Mouse (Mus musculus) adipocyte (in vitro differentiated cells): ENCODE measurements around the gene Gpr179.
A peak's percentile ranks its signal among the peaks of the same experiment; 100 is the strongest.

Experiments
- DNase-seq: peaks from one replicate; pipeline ENCODE4 v3.0.0-alpha.2; 2016; ENCODE audit warnings: low spot score

Gene Gpr179

DNA sequence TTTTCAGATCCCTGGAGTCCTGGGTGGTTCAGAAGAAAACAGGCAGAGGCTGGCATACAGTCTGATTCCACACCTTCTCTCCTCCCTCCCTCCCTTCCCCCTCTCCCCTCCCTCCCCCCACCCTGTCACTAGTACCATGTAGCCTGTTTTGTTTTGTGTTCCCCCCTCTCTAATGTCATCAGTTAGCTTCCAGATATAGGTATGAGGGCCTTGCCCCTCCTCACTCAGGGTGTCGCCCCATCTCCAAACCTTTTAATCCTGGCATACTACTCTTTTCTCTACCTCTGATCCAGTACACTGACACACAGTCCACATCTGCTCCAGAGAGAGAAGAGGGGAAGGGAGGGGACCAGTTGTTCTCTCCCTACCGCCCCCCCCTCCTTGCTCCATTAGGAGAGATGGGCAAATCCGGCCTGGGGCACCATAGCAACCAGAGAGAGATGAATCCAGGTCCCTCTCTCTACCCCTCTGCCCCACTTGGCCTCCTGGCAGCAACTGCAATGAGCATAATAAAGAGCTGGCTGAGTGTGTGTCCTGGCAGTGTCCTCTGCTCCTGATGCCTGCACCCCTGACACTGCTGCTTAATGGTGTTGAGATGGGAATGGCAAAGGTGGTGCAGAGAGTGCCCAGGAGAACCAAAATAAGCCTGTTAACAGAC, at the start of gene Gpr179:
Gene Gpr179 (minus strand): TSS at position 51 of the 658 bp plus-strand sequence.
- peak; percentile 46 for DNase-seq

DNA sequence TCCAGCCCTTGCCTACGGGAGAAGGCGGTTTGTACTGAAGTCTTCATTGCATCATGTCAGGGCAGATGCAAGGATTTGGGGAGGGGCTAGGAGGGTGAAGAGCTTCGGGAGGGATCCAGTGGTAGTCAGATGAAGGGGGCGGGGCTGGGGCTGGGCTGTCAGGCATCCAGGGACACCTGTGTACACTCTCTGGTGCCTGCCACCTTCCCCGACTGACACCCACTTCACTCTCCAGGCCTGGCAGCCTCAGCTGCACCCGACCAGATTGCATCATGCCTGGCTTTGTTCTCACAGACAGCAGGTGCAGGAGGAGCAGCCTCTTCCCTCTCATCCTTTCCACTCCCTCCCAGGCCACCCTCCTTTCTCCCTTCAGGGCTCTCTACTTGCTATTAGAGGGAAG, 49.2 kb upstream of the Gpr179 start:
- DNase-seq: no peak

DNA sequence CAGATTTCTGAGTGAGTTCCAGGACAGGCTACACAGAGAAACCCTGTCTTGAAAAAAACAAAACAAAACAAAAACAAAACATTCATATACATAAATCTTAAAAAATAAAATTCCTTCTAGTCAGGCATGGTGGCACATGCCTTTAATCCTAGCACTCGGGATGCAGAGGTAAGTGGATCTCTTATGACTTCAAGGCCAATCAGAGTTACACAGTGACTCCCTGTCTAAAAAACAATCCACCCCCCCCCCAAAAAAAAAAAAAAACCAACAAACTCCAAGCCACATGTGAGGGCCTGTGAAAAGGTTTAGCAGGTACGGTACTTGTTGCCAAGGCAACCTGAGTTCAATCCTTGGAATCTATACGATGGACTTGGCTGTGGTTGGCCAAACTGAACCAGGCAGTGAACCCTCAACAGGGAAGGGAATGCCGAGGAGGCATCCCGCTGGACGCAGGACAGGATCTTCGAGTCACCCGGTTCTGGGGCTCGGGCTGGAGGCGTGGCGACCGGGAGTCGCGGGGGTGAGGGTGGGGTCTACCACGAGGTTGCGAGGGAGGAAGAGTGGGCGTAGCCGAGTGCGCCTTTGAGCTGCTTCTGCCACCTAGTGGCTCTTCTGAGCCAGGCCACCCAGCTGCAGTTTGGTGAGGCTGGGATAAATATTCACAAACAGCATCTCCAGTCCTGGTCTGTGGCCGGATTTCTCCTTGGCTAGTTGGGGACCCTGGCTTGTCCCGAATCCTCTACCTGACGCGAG, 48.3 kb upstream of the Gpr179 start:
- DNase-seq: peak; percentile 74

DNA sequence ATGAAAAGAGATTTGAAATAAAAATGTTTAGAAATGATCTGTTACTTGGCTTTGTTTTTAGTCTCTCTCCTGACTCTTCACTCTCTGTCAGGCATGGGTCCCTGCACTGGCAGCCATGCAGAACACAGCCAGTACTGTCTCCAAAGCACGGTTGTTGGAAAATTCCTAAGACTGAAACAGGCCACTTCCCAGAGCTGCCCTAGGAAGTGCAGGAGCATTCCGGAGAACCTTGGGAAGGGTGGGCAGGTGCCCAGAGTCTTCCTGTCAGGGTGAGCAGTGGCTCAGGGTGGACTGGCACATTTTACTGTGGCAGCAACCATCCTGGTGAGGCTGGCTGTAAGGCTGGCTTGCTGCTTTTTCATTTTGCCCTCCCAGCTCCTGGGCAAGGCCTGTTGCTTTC, 46.6 kb upstream of the Gpr179 start:
- no peak for DNase-seq

DNA sequence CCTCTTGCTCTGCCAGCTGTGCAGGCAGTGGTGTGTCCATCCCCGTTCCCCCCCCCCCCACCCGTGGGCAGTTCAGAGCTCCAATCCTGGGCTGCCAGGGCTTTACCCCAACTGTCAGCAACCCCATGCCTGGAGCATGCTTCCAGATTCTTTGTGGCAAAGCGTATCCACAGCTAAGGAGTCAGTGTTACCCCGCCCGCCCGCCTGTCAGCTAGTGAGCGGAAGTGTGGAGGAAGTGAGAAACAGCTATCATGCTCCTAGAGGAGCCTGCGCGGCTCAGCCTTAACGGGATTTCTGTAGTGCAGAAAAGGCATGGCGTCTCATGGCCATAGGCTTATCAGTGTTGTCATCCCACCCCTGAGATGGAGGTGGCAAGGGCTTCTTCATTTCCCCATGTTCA, 42.3 kb upstream of the Gpr179 start:
- no peak for DNase-seq

DNA sequence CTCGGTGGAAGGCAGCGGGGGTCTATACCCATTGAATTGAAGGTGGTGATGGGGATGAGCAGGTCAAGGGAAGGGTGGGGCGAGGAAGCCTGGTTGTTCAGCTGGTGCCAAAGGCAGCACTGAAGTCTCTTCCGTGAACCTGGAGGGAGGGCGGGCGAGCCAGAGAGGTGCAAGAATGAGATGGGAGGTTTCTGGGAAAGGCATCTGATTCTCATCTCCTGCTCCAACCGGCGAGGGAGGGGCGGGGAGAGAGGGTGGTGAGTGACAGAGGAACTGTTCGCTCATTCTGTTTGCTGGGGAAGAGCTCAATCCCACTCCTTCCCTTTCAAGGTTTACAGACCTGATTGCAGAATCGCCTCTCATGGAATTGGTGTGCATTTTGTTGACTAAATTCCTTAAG, 41.8 kb upstream of the Gpr179 start:
- DNase-seq: no peak

DNA sequence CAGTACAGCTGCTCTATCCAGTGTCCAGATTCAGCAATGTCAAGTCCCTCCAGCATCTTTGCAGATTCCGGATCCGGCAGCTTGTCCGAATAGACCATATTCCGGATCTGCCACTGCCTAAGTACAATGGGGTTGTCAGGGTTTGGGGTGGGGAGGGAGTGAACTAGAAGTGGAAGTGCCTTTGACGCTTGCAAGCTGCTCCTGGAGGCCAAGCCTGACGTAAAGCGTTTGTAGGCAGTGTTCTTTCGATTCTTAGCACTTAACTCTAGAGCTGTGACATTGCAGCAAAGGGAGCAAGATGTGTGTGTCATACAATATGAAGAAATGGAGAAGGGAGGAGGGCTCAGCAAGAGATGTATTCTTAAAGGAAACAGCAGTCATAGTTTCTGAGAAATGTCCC, 37.2 kb upstream of the Gpr179 start:
- no peak for DNase-seq

DNA sequence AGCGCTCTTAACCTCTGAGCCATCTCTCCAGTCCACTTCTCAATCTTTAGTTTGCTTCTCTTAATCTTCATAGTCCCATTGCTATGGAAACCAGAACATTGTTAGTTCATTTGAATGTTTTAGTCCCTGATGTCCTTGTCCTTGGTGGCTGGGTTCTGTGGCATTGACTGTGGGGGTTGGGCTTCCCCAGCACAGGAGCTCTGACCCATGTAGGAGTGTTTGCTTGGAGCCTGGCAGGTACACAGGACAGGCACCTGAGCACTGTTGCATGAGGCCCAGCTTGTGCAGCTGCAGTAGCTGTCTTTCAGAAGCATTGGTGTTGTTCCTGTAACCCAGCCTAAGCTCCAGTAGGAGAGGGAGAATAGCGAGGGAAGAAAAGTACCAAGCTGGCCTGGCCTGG, 35.9 kb upstream of the Gpr179 start:
- DNase-seq: no peak

DNA sequence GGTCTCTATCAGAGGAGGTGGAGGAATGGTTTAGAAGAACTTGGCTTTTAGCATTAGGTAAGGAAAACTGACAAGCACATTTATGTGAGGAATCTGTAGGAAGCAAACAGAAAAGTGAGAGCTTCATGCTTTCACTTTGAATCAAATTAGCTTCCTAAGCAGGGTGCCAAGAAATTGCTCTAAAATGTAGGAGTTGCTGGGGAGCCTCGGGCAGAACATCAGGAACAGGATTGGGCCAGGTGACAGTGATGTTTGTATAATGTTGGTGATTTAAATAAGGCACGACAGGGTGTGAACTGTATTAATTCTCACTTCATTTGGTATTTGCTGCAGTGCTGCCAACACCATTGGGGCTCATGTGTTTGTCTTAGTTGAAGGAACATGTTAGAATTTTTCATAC, 31.9 kb upstream of the Gpr179 start:
- DNase-seq: no peak

DNA sequence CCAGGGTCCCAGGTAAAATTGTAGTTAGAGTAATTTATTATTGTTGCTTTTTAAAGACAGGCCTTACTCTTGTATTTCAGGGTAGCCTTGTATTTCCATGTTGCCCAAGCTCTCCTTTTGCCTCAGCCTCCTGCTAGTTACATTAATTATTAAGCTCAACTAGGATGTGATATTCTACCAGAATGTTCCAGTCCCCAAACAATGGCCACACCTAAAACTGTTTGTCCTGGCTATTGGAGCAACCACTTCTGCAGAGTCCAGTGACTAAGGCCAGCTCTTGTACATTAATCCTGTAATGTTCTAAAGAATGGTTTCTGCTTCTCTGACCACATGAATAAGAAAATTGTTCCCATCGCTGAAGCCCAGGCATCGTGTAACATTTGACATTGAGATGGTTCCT, 31.1 kb upstream of the Gpr179 start:
- DNase-seq: no peak

DNA sequence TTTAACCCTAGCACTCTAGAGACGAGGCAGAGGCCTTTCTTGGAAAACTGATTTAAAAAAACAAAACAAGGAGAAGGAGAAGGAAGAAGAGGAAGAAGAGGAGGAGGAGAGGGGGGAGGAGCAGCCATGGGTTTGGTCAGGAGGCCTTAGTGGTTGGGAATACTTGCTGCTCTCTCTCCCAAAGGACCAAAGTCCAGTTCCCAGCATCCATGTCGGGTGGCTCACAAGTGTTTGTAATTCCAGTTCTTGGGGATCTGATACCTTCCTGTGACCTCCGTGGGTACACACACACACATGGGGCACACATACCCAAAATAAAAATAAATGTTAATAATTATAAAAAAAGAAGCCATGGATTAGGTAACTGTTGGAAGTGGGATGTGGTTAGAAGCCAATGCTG, 28.2 kb upstream of the Gpr179 start:
- no peak for DNase-seq

DNA sequence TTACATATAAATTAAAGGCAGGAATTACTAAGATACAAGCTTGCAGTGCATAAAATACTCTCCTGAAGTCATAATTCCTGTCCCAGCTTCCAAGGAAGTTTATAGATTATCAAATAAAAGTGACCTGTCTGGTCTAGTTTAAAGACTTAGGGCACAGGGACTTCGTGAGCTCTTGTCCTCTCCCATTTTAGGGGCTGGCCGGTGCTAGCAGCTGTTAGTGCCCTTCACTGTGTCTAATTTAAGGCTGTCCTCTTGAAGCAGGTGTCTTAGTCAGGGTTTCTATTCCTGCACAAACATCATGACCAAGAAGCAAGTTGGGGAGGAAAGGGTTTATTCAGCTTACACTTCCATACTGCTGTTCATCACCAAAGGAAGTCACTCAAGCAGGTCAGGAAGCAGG, 21.5 kb upstream of the Gpr179 start:
- DNase-seq: no peak

DNA sequence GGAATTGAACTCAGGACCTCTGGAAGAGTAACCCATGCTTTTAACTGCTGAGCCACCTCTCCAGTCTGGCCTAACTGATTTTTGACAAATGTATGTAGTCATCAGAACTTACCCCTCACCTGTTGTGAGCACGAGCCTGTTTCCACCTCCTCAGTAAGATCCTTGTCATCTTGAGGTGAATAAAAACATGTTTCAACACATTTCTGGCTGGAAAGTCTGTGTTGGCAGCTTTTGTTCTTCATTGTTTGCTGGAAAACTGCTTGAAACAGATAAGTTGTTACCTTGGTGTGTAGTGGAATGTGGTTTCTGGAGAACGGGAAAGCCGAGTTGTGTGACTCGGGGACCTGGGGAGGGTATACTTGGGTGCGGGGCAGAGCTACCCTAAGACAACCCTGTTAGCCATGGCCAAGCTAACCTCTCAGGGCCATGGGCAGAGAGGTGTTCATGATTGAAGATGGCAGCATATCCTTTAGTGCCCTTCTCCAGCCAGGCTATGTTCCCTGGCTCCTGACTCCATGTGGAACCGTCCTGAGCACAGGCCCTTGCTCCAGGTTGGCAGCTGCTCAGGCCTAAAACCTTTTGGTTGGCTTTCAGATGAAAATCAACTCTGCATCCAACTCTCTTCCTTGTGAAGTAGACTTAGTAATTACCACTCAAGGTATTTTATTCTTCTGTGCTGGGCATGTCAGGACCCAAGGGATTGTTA, 20.4 kb upstream of the Gpr179 start:
- no peak for DNase-seq

DNA sequence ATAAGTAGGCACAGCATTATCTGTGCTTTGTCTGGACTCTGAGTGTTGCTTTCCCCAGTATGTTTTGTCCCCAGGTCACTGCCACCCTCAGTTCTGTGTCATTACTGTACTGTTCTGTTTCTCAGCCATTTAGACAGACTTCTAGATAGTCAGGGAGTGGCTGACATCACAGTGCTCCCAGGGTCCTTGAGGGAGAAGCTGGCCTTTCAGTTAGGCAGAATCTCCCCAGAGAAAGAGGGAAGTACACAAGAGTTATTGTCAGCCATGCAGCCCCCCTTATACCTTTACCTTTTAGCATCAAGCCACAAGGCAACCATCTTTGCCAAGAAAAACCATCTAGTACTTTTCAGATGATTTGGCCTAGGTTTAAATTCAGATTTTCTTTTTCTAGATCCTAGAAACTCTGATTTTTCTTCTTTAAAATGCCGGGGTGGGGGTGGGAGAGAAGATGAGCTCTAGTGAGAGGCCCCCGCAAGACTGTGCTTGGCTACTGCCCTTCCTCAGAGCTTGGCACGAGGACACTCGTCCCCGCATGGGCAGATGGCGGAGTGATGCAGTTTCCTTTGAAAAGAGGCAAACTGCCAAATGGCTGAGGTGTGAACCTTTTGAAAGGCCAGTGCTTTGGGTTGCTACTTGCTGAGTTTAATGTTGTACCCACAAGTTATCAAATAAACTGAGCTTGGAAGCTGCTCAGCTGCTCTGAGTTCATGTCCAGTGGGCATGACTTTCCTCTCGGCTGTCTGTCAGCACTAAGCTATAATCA, 18.6 kb upstream of the Gpr179 start:
- DNase-seq: no peak

DNA sequence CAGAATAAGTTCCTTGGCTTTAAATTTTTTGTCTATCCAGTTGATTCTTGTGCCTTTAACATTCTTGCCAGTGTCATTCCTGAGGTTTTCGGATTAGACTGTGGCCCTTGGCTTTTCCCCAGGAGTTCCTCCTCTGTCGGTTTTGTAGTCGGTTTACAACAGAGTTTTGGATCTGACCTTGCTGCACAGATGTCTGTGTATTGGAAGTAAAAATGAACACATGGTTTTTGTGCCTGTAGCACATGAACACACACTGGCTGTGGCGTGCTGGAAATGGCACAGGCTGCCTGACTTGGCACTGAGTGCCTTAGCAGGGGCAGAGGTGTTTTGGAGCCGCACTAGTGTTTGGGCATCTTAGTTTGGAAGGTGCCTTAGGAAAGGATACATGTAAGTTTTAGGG, 16.6 kb upstream of the Gpr179 start:
- no peak for DNase-seq

DNA sequence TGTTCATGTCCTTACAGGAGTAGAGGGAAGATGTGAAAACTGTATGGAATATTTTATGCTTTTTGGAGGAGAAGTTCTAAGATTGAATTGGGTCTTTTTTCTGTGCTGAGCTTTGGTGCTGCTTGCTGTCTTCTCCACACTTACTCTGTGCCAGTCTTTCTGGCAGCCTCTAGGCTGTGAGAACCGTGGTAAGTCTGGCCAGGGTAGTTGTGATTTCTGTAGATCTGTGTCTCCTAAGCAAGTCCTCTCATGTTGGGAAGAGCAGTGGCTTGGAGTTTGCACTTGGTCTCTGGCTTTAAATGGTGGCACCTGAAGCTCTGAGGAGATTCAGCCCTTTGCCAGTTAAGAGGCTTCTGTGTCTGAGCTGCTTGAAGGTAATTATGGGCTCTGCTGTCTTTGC, 13.7 kb upstream of the Gpr179 start:
- no peak for DNase-seq

DNA sequence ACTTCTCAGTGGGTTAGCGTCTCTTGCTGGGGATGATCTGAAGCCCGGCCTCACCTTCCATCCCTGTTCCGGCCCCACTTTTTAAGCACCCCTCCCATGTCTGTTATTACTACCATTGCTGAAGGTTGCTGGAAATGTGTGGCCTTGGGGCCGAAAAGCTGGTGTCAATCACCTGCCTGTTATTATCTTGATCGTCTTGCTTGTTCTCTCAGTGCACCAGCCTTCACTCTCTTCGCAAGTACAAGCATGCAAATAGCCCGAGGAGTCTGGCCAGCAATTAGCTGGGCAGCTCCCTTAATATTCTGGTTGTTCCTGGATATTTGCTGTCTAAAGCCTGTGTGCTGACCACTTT, 11.7 kb upstream of the Gpr179 start:
- DNase-seq: peak; percentile 38

DNA sequence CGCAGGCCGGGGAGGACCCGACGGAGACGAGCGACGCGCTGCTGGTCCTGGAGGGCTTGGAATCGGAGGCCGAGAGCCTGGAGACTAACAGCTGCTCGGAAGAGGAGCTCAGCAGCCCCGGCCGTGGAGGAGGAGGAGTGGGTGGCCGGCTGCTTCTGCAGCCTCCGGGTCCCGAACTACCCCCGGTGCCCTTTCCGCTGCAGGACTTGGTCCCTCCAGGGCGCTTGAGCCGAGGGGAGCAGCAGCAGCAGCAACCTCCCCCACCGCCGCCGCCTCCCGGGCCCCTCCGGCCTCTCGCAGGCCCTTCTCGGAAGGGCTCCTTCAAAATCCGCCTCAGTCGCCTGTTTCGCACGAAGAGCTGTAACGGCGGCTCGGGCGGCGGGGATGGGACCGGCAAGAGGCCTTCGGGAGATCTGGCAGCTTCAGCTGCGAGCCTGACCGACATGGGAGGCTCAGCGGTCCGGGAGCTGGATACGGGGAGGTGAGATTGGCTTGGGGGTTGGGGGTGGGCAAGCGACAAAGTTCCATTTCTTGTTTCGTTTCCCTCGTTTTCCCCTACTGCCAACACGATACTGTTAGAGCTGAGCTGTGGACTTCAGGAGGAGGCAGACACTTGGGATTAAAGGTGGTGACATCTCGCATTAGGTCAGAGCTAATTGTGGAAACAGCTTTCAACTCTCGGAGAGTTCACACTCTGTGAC, 11.2 kb upstream of the Gpr179 start:
- DNase-seq: peak; percentile 58

DNA sequence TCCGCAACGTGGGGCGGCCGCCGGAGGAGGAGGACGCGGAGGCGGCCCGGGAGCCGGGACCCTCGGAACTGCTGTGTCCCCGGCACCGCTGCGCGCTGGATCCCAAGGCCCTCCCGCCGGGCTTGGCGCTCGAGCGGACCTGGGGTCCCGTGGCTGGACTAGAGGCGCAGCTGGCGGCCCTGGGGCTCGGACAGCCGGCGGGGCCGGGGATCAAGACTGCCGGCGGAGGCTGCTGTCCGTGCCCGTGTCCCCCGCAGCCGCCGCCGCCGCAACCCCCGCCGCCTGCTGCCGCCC, 10.7 kb upstream of the Gpr179 start:
- no peak for DNase-seq

DNA sequence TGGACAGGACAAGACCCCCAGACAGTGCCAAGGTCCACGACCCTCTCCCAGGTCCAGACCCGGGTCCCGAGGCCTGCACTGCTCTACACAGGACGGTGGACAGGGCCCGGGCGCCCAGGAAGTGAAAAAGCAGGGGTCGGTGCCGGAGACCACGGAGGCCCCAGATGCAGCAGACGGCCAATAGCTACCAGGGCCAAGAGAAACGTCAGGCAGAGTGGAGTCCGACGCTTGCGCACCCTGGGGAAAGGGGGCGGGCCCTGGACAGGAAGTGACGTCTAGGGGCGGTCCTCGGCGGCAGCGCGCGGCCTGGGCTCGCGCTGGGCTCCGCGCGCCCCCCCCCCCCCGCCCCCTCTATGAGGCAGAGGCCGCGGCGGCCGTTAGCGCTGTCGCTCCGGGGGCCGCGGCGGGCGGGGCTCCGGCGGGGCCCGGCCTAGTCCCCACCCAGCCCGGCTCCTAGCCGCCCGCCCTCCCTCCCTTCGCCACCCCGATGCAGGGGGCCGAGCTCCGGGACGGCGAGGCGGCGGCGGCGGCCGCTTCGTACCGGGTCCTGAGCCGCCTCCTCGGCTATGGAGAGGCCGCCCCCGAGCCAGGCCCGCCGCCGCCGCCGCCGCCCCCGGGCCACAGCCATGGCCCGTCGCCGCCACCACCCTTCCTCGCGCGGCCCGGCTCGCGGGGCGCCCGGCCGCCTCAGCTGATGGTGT, 10.2 kb upstream of the Gpr179 start, which contains the start of gene Socs7:
Gene Socs7 (plus strand): TSS at position 604 of the 701 bp plus-strand sequence.
- peak; percentile 91 for DNase-seq

DNA sequence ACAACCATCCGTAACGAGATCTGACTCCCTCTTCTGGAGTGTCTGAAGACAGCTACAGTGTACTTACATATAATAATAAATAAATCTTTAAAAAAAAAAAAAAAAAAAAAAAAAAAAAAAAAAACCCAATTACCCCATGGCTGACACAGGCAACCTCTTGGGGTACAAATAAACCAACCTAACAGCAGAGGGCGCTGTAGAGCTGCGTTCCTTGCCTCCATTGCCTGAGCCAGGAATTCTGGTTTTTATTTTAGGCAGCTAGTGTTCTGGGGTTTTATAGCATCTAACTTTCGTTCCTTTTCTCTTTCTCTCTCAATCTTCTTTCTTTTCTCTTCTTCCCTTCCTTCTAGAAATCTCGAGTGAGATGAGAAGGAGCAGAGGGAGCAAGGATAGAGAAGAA, 5.8 kb upstream of the Gpr179 start:
- peak; percentile 92 for DNase-seq

DNA sequence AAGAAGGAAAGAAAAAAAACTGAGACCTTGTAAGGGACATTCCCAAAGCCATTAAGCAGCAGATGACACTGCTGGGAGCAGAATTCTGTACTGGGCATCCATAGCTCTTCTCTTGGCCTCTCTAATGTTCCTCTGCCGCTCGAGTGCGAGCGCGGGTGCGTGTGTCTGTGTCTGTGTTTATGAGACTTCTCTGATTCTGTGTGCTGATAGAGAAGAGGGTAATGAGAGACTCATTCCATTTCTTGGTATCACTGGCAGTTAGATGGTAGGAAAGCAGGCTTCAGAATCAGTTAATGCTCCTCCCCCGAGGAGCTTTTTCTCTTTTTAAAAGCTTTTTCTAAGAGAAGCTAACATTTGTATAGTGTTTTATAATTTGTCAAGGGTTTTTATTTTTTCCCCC, 3.4 kb upstream of the Gpr179 start:
- DNase-seq: no peak
